Mouse (Mus musculus) embryonic facial prominence, embryonic 12.5 days (tissue): ENCODE data around the gene Macrod2. TPM values are rescaled to one million over a fixed set of nuclear protein-coding genes. Genes with fewer than 3 reads are reported as not detected.
A peak's percentile ranks its signal among the peaks of the same experiment; 100 is the strongest.

Experiments used
- ATAC-seq: fragments of 200-750 bp; cut with Nextera tagmentation; 2 replicates; pipeline ENCODE4 v1.8.0; 2017; ENCODE audit not compliant: insufficient number of reproducible peaks, insufficient read depth, low FRiP score, low TSS enrichment
- H3K27ac ChIP-seq: fragments of 300-500 bp; sonication (generic); 2 replicates; pipeline ENCODE4 v1.5.1; 2016; ENCODE audit warnings: mild to moderate bottlenecking
- H3K27me3 ChIP-seq: fragments of 300-500 bp; sonication (generic); 2 replicates; pipeline ENCODE4 v1.6.1; 2016; ENCODE audit warnings: mild to moderate bottlenecking, moderate library complexity
- H3K36me3 ChIP-seq: fragments of 300-500 bp; sonication (generic); 2 replicates; pipeline ENCODE4 v1.6.1; 2016; ENCODE audit warnings: mild to moderate bottlenecking
- H3K4me1 ChIP-seq: fragments of 300-500 bp; sonication (generic); 2 replicates; pipeline ENCODE4 v1.6.1; 2016
- H3K4me2 ChIP-seq: fragments of 300-500 bp; sonication (generic); replicated peaks from 2 replicates; pipeline ENCODE4 v1.6.1; 2016; ENCODE audit warnings: mild to moderate bottlenecking, moderate library complexity
- H3K4me3 ChIP-seq: fragments of 300-500 bp; sonication (generic); 2 replicates; pipeline ENCODE4 v1.5.1; 2016; ENCODE audit warnings: mild to moderate bottlenecking
- H3K9ac ChIP-seq: fragments of 300-500 bp; sonication (generic); 2 replicates; pipeline ENCODE4 v1.6.1; 2016; ENCODE audit warnings: mild to moderate bottlenecking, moderate library complexity
- H3K9me3 ChIP-seq: fragments of 300-500 bp; sonication (generic); 2 replicates; pipeline ENCODE4 v1.6.1; 2016; ENCODE audit warnings: mild to moderate bottlenecking, moderate library complexity
- WGBS: fragments of 180-500 bp; shearing (Covaris S2); methylation state at CpG from one replicate; pipeline ENCODE4 v1.1.7; 2016; 5-methylcytosine and 5-hydroxymethylcytosine counted together
- polyA plus RNA-seq: library from polyadenylated mRNA; unstranded; fragments of >200 nt; fragmentation: Nextera tagmentation; extraction: Ambion mirVana; gene quantifications from 2 replicates; pipeline ENCODE4 v1.2.1, GENCODE M21; 2016

Gene Macrod2
- polyA plus RNA-seq, 1 experiment from 2014 or later = 39.6 TPM

DNA sequence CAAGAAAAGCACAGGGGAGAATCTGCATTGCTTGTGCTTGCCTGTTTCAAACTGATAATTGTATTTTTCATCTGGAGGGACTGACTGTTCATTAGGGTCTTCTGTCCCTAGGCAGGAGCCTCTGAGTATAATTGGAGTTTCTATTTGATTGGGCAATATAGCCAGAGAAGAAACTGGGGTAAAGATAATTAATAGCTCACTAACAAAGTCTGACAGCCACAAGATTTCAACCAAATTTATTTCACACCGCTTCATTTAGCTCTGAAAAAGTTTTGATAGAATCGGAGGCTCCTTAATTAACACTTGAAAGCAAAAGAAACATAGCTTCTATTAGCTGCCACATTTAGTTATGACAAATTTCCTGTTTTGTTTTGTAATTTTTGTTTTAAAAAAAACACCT lies 274.0 kb downstream of the Macrod2 start:
- Histone ChIP-seq H3K36me3 (no peaks in the 10 kb centered on the region), H3K27ac (peak overlapping the region; percentile 74), H3K9me3 (no peaks in the 10 kb centered on the region), H3K9ac (peak overlapping the region; percentile 36), H3K27me3 (0 out of 2 replicates have a peak, but pooled peaks cover 4% of the 10 kb centered on the region), H3K4me3 (peak overlapping the region; percentile 46), H3K4me2 (peak overlapping the region; percentile 57), H3K4me1 (peaks cover 13% of the 10 kb centered on the region)
- no peak for ATAC-seq
- 30% methylated on average over 2 of the region's 2 CpGs for WGBS

DNA sequence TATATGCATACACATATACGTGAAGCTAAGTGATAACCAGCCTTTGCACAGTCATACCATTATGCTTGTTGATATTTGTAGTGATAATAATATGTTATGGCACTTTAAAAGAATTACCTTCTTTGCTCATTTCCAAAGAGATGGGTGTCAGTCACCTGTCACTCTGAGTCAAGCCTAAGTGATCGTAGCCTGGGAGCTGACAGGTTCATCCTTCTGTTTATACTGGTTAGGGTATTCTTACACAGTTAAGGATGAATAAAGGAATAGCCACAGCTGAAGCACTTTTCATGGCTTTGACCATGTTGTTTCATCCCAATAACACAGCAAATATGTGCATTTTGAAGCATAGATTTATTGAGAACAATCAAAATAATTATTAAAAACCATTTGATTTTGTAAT lies 274.7 kb downstream of the Macrod2 start:
- peak overlapping the region; percentile 56; the same call in 1 of the 2 replicates for H3K9ac ChIP-seq
- WGBS = 25% methylated on average over 2 of the region's 2 CpGs
- peaks cover 13% of the 10 kb centered on the region for H3K4me1 ChIP-seq
- no peaks in the 10 kb centered on the region for H3K36me3 ChIP-seq
- H3K9me3 ChIP-seq = no peaks in the 10 kb centered on the region
- peak overlapping the region; percentile 57 for H3K4me2 ChIP-seq
- ATAC-seq = no peak
- 0 out of 2 replicates have a peak overlapping the region, but pooled peaks have one; percentile 8 for H3K27ac ChIP-seq
- H3K27me3 ChIP-seq = 0 out of 2 replicates have a peak, but pooled peaks cover 4% of the 10 kb centered on the region
- peak overlapping the region; percentile 62 for H3K4me3 ChIP-seq

DNA sequence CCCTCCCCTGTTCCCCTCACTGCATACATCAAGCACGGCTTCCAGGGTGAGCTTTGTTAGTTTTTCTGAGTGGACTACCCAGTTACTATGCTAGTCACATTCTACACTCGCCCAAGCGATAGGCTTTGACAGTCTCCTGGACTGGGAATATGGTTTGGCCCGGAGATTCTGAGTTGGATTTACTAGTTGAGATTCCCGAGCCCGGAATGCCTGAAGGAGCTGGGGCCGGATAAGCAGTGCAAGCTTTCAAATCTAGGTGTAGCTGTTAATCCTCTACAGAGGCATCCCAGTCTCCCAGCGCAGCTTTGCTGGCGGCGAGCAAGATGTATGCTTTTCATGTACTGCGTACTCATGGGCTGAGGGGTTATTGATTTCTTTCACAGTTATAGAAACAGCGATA lies 275.3 kb downstream of the Macrod2 start:
- H3K9me3 ChIP-seq = no peaks in the 10 kb centered on the region
- 0 out of 2 replicates have a peak, but pooled peaks have one; percentile 28 for ATAC-seq

DNA sequence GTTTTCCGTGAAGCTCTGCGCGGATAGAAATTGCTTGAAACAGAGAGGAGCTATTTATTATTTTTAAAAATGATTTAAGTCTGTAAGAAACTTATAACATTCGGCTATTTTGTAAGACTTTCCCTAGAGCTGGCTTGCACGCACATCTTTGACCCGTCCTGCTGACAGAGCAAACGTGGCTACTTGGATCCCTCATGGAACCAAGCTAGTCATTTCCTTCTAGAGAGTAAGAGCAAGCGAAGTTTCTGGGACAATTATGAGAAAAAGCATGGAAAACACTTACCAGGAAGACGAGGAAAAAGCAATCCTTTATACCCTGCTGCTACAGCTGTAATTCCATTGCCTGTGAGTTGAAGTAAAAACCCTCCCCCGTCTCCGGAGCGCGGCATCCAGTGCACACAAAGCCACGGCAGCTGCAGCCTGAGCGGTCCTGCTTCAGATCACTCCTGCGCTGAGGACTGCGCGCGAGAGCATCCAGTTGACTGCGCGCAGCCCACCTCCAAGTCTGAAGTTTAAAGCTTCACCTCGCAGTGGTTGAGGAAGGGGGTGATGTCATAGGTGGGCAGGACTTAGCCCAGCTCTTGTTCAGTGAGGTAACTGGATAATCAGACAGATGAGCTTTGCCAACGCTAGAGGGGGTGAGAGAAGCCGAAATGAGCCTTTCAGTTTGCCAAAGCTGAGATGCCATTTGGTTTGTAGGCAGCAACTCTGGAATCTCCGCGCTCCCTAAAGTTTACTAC lies 276.0 kb downstream of the Macrod2 start, which contains the start of gene Flrt3:
Gene Flrt3, minus strand, starts transcription at position 507 of the 740 bp plus-strand sequence.
- H3K4me3 ChIP-seq = peak within 1 kb of the TSS; percentile 62
- peak within 1 kb of the TSS; percentile 83 for H3K9ac ChIP-seq
- ATAC-seq = peak; percentile 98
- H3K36me3 ChIP-seq = no peaks in the 10 kb centered on the region
- under 1% methylated on average over 26 of the region's 26 CpGs for WGBS
- H3K27ac ChIP-seq = peak within 1 kb of the TSS; percentile 90
- 0 out of 2 replicates have a peak, but pooled peaks cover 4% of the 10 kb centered on the region for H3K27me3 ChIP-seq
- peaks cover 10% of the 10 kb centered on the region; the same call in 1 of the 2 replicates for H3K4me1 ChIP-seq
- H3K4me2 ChIP-seq = peak within 1 kb of the TSS; percentile 57
- H3K9me3 ChIP-seq = no peaks in the 10 kb centered on the region

More for the DNA sequence above, 275.3 kb downstream of the Macrod2 start:
- under 1% methylated on average over 12 of the region's 12 CpGs for WGBS
- peaks cover 12% of the 10 kb centered on the region for H3K4me1 ChIP-seq
- 0 out of 2 replicates have a peak, but pooled peaks cover 4% of the 10 kb centered on the region for H3K27me3 ChIP-seq
- no peaks in the 10 kb centered on the region for H3K36me3 ChIP-seq
- peak overlapping the region; percentile 62 for H3K4me3 ChIP-seq
- H3K9ac ChIP-seq = peak overlapping the region; percentile 83
- peak overlapping the region; percentile 90 for H3K27ac ChIP-seq
- peak overlapping the region; percentile 57 for H3K4me2 ChIP-seq

DNA sequence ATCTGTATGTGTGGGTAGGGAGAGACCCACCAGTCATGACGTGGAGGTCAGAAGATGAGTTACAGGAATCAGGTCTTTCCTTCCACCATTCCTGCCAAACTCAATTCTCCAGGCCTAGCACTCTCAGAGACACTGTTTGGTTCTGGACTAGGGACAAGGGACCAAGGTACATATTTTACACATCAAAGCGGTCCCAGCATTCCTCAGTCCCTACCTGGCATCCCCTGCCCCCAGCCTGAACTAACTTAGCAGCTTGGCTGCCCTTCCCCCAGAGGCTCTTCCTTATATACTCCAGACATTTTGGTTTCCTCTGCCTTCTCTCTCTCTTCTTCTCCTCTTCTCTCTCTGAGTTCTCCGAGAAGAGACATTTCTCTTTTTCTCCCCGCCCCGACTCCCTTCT lies 278.4 kb downstream of the Macrod2 start:
- WGBS = 83% methylated on average over 5 of the region's 5 CpGs
- no peak for ATAC-seq
- 0 out of 2 replicates have a peak, but pooled peaks cover 4% of the 10 kb centered on the region for H3K27me3 ChIP-seq
- H3K4me1 ChIP-seq = 0 out of 2 replicates have a peak, but pooled peaks cover 3% of the 10 kb centered on the region
- H3K9ac ChIP-seq = no peak overlapping the region
- no peaks in the 10 kb centered on the region for H3K36me3 ChIP-seq
- H3K27ac ChIP-seq = no peak overlapping the region
- H3K9me3 ChIP-seq = no peaks in the 10 kb centered on the region
- H3K4me2 ChIP-seq = no peak overlapping the region
- no peak overlapping the region for H3K4me3 ChIP-seq

DNA sequence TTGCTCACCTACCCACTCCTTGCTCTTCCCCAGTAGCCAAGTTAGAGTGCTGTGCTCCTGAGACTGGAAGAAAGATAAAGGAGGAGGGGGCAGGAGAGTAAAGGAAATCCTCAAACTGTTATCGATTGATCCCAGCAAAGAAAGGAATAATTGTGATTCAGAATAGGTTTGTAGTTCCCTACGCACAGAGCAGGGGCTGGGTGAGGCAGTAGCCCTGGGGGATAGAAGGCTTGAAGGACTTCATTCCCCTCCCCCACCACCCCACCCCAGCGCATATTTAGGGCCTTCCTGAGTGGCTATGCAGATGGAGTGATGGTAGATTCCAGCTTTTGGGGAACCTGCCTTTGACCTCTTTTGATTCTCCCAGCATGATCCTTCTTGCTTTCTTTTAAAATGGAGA lies 281.6 kb downstream of the Macrod2 start:
- Histone ChIP-seq H3K9me3 (no peaks in the 10 kb centered on the region), H3K27ac (no peak overlapping the region), H3K9ac (no peak overlapping the region), H3K4me1 (0 out of 2 replicates have a peak, but pooled peaks cover 3% of the 10 kb centered on the region), H3K4me3 (no peak overlapping the region), H3K36me3 (no peaks in the 10 kb centered on the region), H3K27me3 (0 out of 2 replicates have a peak, but pooled peaks cover 4% of the 10 kb centered on the region), H3K4me2 (no peak overlapping the region)
- 22% methylated on average over 3 of the region's 3 CpGs for WGBS
- ATAC-seq = no peak

DNA sequence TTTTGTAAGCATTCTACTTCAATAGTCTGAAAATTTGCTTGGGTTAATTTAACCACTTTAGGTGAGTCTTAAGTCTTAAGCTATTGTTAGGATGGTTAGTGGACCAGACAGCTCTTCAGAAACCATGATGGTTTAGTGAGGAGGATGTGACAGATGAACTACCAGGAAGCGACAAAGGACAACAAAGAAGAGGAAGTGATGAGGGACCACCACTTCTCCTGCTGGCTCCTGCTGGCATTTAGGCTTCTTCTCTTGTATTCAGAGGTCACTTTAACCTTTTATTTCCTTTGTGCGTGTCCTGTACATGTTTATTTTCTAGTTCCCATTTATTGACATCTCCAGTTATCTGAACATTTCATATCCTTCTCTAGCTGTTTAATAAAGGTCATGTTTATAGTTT lies 295.8 kb downstream of the Macrod2 start:
- Histone ChIP-seq H3K9ac (no peak overlapping the region), H3K27ac (no peak overlapping the region)

DNA sequence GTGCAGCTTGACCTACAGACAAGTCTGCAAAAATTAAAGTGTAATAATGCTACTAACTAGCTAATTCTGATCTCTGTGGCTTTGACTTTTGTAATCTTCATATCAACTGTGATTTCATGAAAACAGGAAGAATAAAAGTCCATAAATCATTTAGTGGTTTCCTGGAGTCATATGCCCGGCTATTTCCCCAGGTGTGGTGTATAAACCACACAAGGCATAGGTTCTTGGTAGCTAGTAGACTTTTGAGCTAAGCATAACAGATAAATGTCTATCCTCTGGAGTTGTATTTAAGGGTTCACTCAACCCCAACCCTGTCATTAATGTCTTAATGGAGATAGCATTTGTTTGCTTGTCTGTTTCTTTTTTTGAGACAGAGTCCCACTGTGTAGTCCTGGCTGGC lies 296.3 kb downstream of the Macrod2 start:
- Histone ChIP-seq H3K9ac (no peak overlapping the region), H3K36me3 (no peaks in the 10 kb centered on the region), H3K27ac (no peak overlapping the region), H3K27me3 (no peaks in the 10 kb centered on the region), H3K4me3 (no peak overlapping the region), H3K4me1 (no peaks in the 10 kb centered on the region), H3K4me2 (no peak overlapping the region), H3K9me3 (no peaks in the 10 kb centered on the region)
- no peak for ATAC-seq
- WGBS = 87% methylated on average over 1 of the region's 1 CpGs

More for the DNA sequence above, 295.8 kb downstream of the Macrod2 start:
- no peak for ATAC-seq
- Histone ChIP-seq H3K27me3 (no peaks in the 10 kb centered on the region), H3K36me3 (no peaks in the 10 kb centered on the region), H3K4me2 (no peak overlapping the region), H3K9me3 (no peaks in the 10 kb centered on the region), H3K4me1 (no peaks in the 10 kb centered on the region), H3K4me3 (no peak overlapping the region)
- 86% methylated on average over 2 of the region's 2 CpGs for WGBS

DNA sequence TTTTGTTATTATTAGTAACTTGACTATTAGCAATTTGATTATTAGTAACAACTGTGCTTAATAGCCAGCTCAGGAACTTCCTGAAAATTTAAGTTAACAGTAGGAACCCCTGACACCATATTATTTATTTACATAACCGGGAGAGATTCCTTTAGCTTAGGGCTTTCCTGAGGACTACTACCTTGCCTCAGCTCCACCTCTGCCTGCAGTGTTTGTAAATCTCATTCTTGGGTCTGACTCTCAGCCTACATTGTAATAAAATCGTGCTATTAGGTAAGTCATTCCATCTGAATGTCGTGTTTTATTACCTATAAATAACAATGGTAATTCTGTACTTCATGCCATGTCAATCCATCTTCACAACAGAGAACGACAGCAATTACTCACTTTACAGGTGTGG lies 297.4 kb downstream of the Macrod2 start:
- no peak overlapping the region for H3K4me2 ChIP-seq
- H3K9me3 ChIP-seq = no peaks in the 10 kb centered on the region
- H3K27me3 ChIP-seq = no peaks in the 10 kb centered on the region
- H3K9ac ChIP-seq = no peak overlapping the region
- no peaks in the 10 kb centered on the region for H3K36me3 ChIP-seq
- ATAC-seq = no peak
- WGBS = 69% methylated on average over 4 of the region's 4 CpGs
- H3K27ac ChIP-seq = no peak overlapping the region
- H3K4me3 ChIP-seq = no peak overlapping the region
- no peaks in the 10 kb centered on the region for H3K4me1 ChIP-seq

DNA sequence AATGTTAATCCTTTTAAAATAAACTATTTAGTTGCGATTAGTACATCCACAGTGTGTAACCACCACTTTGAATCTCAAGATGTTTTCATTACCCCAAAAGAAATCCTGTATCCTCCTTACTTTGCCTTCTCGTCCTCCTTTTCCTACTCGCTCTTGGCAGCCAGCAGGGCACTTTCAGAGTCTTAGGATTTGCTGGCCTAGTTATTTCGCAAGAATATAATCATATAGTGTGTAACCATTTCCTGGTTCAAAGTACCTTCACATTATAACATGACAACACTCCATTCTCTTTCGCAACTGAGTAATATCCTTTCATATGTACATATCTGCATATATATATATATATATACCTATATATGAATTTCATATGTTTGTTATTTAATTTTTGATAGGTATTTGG lies 298.7 kb downstream of the Macrod2 start:
- no peak overlapping the region for H3K4me3 ChIP-seq
- WGBS = 87% methylated on average over 5 of the region's 5 CpGs
- H3K9ac ChIP-seq = no peak overlapping the region
- no peak overlapping the region for H3K27ac ChIP-seq
- H3K27me3 ChIP-seq = no peaks in the 10 kb centered on the region
- peaks cover 7% of the 10 kb centered on the region for H3K4me1 ChIP-seq
- no peaks in the 10 kb centered on the region for H3K36me3 ChIP-seq
- no peak overlapping the region for H3K4me2 ChIP-seq
- H3K9me3 ChIP-seq = no peaks in the 10 kb centered on the region
- ATAC-seq = no peak

DNA sequence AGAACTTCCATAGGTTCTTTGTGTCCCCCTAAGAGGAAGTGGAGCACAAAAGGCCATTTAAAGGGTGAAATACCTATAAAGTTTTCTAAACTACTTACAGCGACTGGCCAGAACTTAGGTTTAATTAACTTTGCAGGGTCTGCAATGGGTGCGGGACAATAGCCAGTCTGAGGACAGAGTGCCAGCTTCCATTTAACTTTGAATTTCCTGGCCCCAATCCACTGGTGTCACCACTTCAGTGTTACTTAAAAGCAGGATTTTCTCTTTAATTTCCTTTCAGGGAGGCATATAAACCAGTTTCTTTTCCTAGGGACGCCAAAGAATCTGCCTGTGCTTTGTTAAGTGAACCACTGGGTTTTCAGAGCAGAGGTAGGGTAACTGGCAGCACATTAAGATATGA lies 303.5 kb downstream of the Macrod2 start:
- WGBS = 13% methylated on average over 3 of the region's 3 CpGs
- H3K4me1 ChIP-seq = peaks cover 7% of the 10 kb centered on the region
- no peak overlapping the region for H3K4me2 ChIP-seq
- H3K4me3 ChIP-seq = no peak overlapping the region
- H3K27me3 ChIP-seq = no peaks in the 10 kb centered on the region
- ATAC-seq = no peak
- H3K9ac ChIP-seq = no peak overlapping the region
- H3K36me3 ChIP-seq = no peaks in the 10 kb centered on the region
- no peaks in the 10 kb centered on the region for H3K9me3 ChIP-seq
- no peak overlapping the region for H3K27ac ChIP-seq

DNA sequence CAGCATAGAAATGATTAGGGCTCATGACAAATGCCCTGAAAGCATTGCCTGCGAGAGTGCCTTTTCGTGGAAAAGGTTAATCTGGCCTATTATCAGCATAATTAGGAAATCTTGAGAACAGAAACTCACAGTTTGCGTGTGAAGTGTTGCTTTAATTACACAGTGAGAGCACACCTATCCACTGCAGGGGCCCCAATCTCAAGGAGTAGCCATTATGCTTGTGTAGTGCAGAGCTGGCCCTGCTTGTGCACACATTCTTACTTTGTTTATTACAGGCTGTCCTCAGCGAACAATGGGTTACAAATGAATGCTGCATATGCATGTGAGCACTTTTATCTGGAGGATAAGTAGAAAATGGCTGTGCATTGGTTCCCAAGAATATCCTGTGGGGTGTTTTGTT lies 308.3 kb downstream of the Macrod2 start:
- WGBS = 52% methylated on average over 4 of the region's 4 CpGs
- H3K36me3 ChIP-seq = no peaks in the 10 kb centered on the region
- no peak for ATAC-seq

More for the DNA sequence above, 308.3 kb downstream of the Macrod2 start:
- H3K4me3 ChIP-seq = no peak overlapping the region
- H3K9ac ChIP-seq = no peak overlapping the region
- H3K9me3 ChIP-seq = no peaks in the 10 kb centered on the region
- no peak overlapping the region for H3K4me2 ChIP-seq
- no peak overlapping the region for H3K27ac ChIP-seq
- no peaks in the 10 kb centered on the region for H3K27me3 ChIP-seq
- peaks cover 15% of the 10 kb centered on the region for H3K4me1 ChIP-seq
